8 mouse cellular contexts compared by ENCODE assay signal in genomic region chr10:74967651-74968267, GRCm38 (mm10). TPM values are rescaled to one million over a fixed set of nuclear protein-coding genes. Genes with fewer than 3 reads are reported as not detected.
DNase-seq lines count a peak whose midpoint lies in the region; ATAC-seq and TF ChIP-seq lines count a peak whose summit lies in the region.

No protein-coding gene starts in this region.

- DNase-seq in kidney, adult 11 months, result peak; percentile 14
- no peak for DNase-seq in kidney, postnatal 36 days
- DNase-seq in R1 (ENCODE audit: low read depth, low spot score), result peak; percentile 20
- DNase-seq in midbrain, embryonic 14.5 days, result peak; percentile 53
- DNase-seq in adrenal gland, adult 18-20 months (ENCODE audit: low spot score in 2 of 2), result no peak
- no peak for DNase-seq in ovary, postnatal 10 days (ENCODE audit: low spot score)

- H3K9me3 ChIP-seq in embryonic facial prominence, embryonic 12.5 days, result no peaks in the 10 kb centered on the region
- no peaks in the 10 kb centered on the region for H3K9me3 ChIP-seq in intestine, postnatal 0 days (ENCODE audit: control insufficient read depth)
- H3K9me3 ChIP-seq in midbrain, embryonic 14.5 days (ENCODE audit: control insufficient read depth, low read length), result no peaks in the 10 kb centered on the region

- peaks cover 22% of the 10 kb centered on the region for H3K27me3 ChIP-seq in embryonic facial prominence, embryonic 12.5 days
- H3K27me3 ChIP-seq in intestine, postnatal 0 days (replicated peaks; ENCODE audit: control insufficient read depth, insufficient read depth, low read length), result 0 out of 2 replicates have a peak, but pooled peaks cover 12% of the 10 kb centered on the region
- no peaks in the 10 kb centered on the region for H3K27me3 ChIP-seq in midbrain, embryonic 14.5 days (ENCODE audit: control insufficient read depth, insufficient read depth, low read length)

- H3K4me3 ChIP-seq in embryonic facial prominence, embryonic 12.5 days, result peak overlapping the region; percentile 65
- peak overlapping the region; percentile 58 for H3K4me3 ChIP-seq in intestine, postnatal 0 days (ENCODE audit: low read depth, low read length)
- peak overlapping the region; percentile 72 for H3K4me3 ChIP-seq in midbrain, embryonic 14.5 days (replicated peaks; ENCODE audit: low read depth, low read length)

- peak overlapping the region; percentile 59 for H3K9ac ChIP-seq in embryonic facial prominence, embryonic 12.5 days
- H3K9ac ChIP-seq in intestine, postnatal 0 days (ENCODE audit: low read depth, low read length), result 0 out of 2 replicates have a peak overlapping the region, but pooled peaks have one; percentile 11
- H3K9ac ChIP-seq in midbrain, embryonic 14.5 days (replicated peaks; ENCODE audit: low read length), result peak overlapping the region; percentile 76

- peaks cover 10% of the 10 kb centered on the region for H3K4me1 ChIP-seq in embryonic facial prominence, embryonic 12.5 days
- H3K4me1 ChIP-seq in intestine, postnatal 0 days (replicated peaks; ENCODE audit: control insufficient read depth, insufficient read depth, low read length), result peaks cover 5% of the 10 kb centered on the region; the same call in 1 of the 2 replicates
- H3K4me1 ChIP-seq in midbrain, embryonic 14.5 days (ENCODE audit: control insufficient read depth, insufficient read depth, low read length), result peaks cover 20% of the 10 kb centered on the region

- TF ChIP-seq CTCF in intestine, postnatal 0 days (IDR thresholded peaks at IDR 0.05; ENCODE audit: low read depth), result no peak

- WGBS in embryonic facial prominence, embryonic 12.5 days, result 3% methylated on average over 25 of the region's 25 CpGs
- WGBS in intestine, postnatal 0 days, result 11% methylated on average over 25 of the region's 25 CpGs
- 1% methylated on average over 25 of the region's 25 CpGs for WGBS in midbrain, embryonic 14.5 days

- H3K36me3 ChIP-seq in embryonic facial prominence, embryonic 12.5 days, result no peaks in the 10 kb centered on the region
- no peaks in the 10 kb centered on the region for H3K36me3 ChIP-seq in intestine, postnatal 0 days (ENCODE audit: control insufficient read depth, insufficient read depth)
- H3K36me3 ChIP-seq in midbrain, embryonic 14.5 days (ENCODE audit: control insufficient read depth, insufficient read depth, low read length), result no peaks in the 10 kb centered on the region

- ATAC-seq in embryonic facial prominence, embryonic 12.5 days (ENCODE audit: insufficient number of reproducible peaks, insufficient read depth, low FRiP score, low TSS enrichment), result peak; percentile 11; the same call in 1 of the 2 replicates
- 0 out of 2 replicates have a peak, but pooled peaks have one; percentile 1 for ATAC-seq in intestine, postnatal 0 days
- ATAC-seq in midbrain, embryonic 14.5 days (ENCODE audit: low FRiP score, low TSS enrichment), result no peak

- H3K4me2 ChIP-seq in embryonic facial prominence, embryonic 12.5 days (replicated peaks), result peak overlapping the region; percentile 95
- peak overlapping the region; percentile 87 for H3K4me2 ChIP-seq in intestine, postnatal 0 days (replicated peaks; ENCODE audit: low read depth)
- peak overlapping the region; percentile 85 for H3K4me2 ChIP-seq in midbrain, embryonic 14.5 days (ENCODE audit: low read length)

- no peak overlapping the region for H3K27ac ChIP-seq in embryonic facial prominence, embryonic 12.5 days
- no peak overlapping the region for H3K27ac ChIP-seq in intestine, postnatal 0 days (ENCODE audit: low read depth, low read length)
- peak overlapping the region; percentile 78 for H3K27ac ChIP-seq in midbrain, embryonic 14.5 days (replicated peaks; ENCODE audit: low read depth, low read length)

RNA-seq across cellular contexts. Expression of gene Gnaz, which starts 0.8 kb away (rescaled TPM):
- 5.2 and 6.0 TPM in 2 replicates for polyA plus RNA-seq in embryonic facial prominence, embryonic 12.5 days (2016; fragmentation: Nextera tagmentation; extraction: Ambion mirVana)
- 1.7 and 2.4 TPM in 2 replicates for polyA plus RNA-seq in intestine, postnatal 0 days (2015; fragmentation: Nextera tagmentation; extraction: Ambion mirVana)
- polyA plus RNA-seq in midbrain, embryonic 14.5 days (2014; fragmentation: Nextera tagmentation; extraction: Ambion mirVana), result 60.6 and 82.2 TPM in 2 replicates
- total RNA-seq in adrenal gland, adult 18-20 months (2021), result 1 to 10 TPM; 2.9 to 4.4 TPM

Comparison
In these comparisons a context has a peak if more than half of its experiments do, and no peak if none do; other contexts are left out.
1. DNase-seq: peak in kidney, adult 11 months (single experiment), R1 (single experiment) and midbrain, embryonic 14.5 days (single experiment); none in kidney, postnatal 36 days (0 of 2), adrenal gland, adult 18-20 months (0 of 2) and ovary, postnatal 10 days (single experiment).
2. H3K9ac ChIP-seq: peak in every context shown above with its lines; median percentile 76 in midbrain, embryonic 14.5 days; 59 in embryonic facial prominence, embryonic 12.5 days; 11 in intestine, postnatal 0 days.
3. Peak in every context shown above with its lines, with median percentiles within 50 percentile points of each other: H3K4me2 ChIP-seq and H3K4me3 ChIP-seq.